Mouse (Mus musculus) left cerebral cortex, postnatal 10 days (tissue): Measurements from ENCODE around the gene Vmn2r6. TPM values are rescaled to one million over a fixed set of nuclear protein-coding genes. Genes with fewer than 3 reads are reported as not detected.
"Not testable (repeated sequence)": the region's sequence is repeated elsewhere in the genome, so short reads cannot be mapped to it uniquely, and the experiment has no call there.

Experiments used
- DNase-seq, 2 experiments: peaks; one replicate each; pipeline ENCODE4 v3.0.0; 2021 to 2022; ENCODE audit warnings: low spot score in 2 of 2, mixed read lengths in 1 of 2; ENCODE audit errors: extremely low spot score in 1 of 2
- intact Hi-C: fragments of 180-260 bp; cut with DNase I; formaldehyde crosslinking; loops from one replicate; pipeline ENCODE4 v1.15.1; 2025
- total RNA-seq, 2 experiments: library from RNA; stranded (reverse); gene quantifications; 2 replicates each; pipeline ENCODE4 v1.2.3; 2021

The Vmn2r6 gene
- total RNA-seq, result under 1 TPM in 1 of 2 experiments, not detected in 1; 0.06 TPM

- DNase-seq, intact Hi-C loops: not testable (repeated sequence)
Measured at GRCm38 (mm10) chr3:64565730-64566129, at the start of gene Vmn2r6. Vmn2r6 (minus strand) TSS chr3:64565830.

GRCm38 (mm10) chr3:64587618-64588017, 22.0 kb upstream of the Vmn2r6 start:
- intact Hi-C loops, result no loop called here
- no peak for DNase-seq

GRCm38 (mm10) chr3:64568793-64569192, 3.2 kb upstream of the Vmn2r6 start:
- DNase-seq, intact Hi-C loops: not testable (repeated sequence)

GRCm38 (mm10) chr3:64523585-64523984, 42.0 kb downstream of the Vmn2r6 start:
- DNase-seq, intact Hi-C loops: not testable (repeated sequence)

- intact Hi-C loops, DNase-seq: not testable (repeated sequence)
Measured at GRCm38 (mm10) chr3:64509742-64510141, 55.9 kb downstream of the Vmn2r6 start, which contains the start of gene Vmn2r5. Vmn2r5 (minus strand) TSS chr3:64509842.

Other genes with a start within 250 kb of the Vmn2r6 start
- gene Vmn2r4, start 150.5 kb downstream of the Vmn2r6 start, total RNA-seq, result not detected
- not detected for gene Vmn2r5, start 56.0 kb downstream of the Vmn2r6 start, total RNA-seq